Mouse (Mus musculus) lung, embryonic 16.5 days (tissue): Measurements from ENCODE around the gene Actn4. TPM values are rescaled to one million over a fixed set of nuclear protein-coding genes. Genes with fewer than 3 reads are reported as not detected.

Experiments used
- ATAC-seq: fragments of 200-750 bp; cut with Nextera tagmentation; 2 replicates; pipeline ENCODE4 v1.8.0; 2017; ENCODE audit warnings: low read depth, mild to moderate bottlenecking, moderate library complexity
- H3K27ac ChIP-seq: fragments of 300-500 bp; sonication (generic); 2 replicates; pipeline ENCODE4 v1.5.1; 2014; ENCODE audit warnings: mild to moderate bottlenecking, control low read depth, low read length
- H3K27me3 ChIP-seq: fragments of 300-500 bp; sonication (generic); 2 replicates; pipeline ENCODE4 v1.6.1; 2014; ENCODE audit warnings: low read depth, low read length, mixed read lengths; ENCODE audit not compliant: control insufficient read depth, insufficient read depth
- H3K36me3 ChIP-seq: fragments of 300-500 bp; sonication (generic); 2 replicates; pipeline ENCODE4 v1.6.1; 2014; ENCODE audit warnings: low read length; ENCODE audit not compliant: control insufficient read depth, insufficient read depth
- H3K4me1 ChIP-seq: fragments of 300-500 bp; sonication (generic); replicated peaks from 2 replicates; pipeline ENCODE4 v1.6.1; 2014; ENCODE audit warnings: low read length, mixed read lengths; ENCODE audit not compliant: control insufficient read depth, insufficient read depth
- H3K4me2 ChIP-seq: fragments of 300-500 bp; sonication (generic); 2 replicates; pipeline ENCODE4 v1.6.1; 2014; ENCODE audit warnings: low read depth, low read length, control low read depth
- H3K4me3 ChIP-seq: fragments of 300-500 bp; sonication (generic); 2 replicates; pipeline ENCODE4 v1.5.1; 2014; ENCODE audit warnings: mild to moderate bottlenecking, low read length, control low read depth
- H3K9ac ChIP-seq: fragments of 300-500 bp; sonication (generic); 2 replicates; pipeline ENCODE4 v1.6.1; 2014; ENCODE audit warnings: low read length, control low read depth
- H3K9me3 ChIP-seq: fragments of 300-500 bp; sonication (generic); 2 replicates; pipeline ENCODE4 v1.6.1; 2016; ENCODE audit warnings: low read length; ENCODE audit not compliant: control insufficient read depth
- WGBS: fragments of 180-500 bp; shearing (Covaris S2); extraction: QIAGEN DNeasy Blood & Tissue Kit; methylation state at CpG from one replicate; pipeline ENCODE4 v1.1.7; 2014; 5-methylcytosine and 5-hydroxymethylcytosine counted together
- polyA plus RNA-seq: library from polyadenylated mRNA; unstranded; fragments of >200 nt; fragmentation: Nextera tagmentation; extraction: Ambion mirVana; gene quantifications from 2 replicates; pipeline ENCODE4 v1.2.1, GENCODE M21; 2015

Actn4 gene
- polyA plus RNA-seq, 1 experiment from 2014 or later = 313 TPM

DNA sequence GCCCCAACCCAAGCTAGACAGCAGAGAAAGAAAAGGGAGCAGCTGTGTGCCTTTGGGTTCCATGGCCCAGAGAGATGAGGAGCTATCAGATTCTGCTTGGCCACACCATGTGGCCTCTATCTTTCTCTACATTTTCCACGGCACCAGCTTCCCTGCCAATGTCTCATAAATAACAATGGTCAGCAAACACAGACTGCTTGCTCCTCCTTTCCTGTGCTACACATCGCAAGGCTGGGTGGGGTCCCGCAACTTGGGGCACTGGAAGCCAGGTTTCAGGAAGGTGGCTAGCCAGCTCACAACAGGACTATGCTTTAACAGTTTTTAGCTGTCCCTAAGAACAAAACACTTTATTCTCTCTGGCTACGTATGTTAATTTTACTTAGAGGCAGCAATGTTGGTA, 25.4 kb downstream of the Actn4 start:
- Histone ChIP-seq H3K27me3 (no peaks in the 10 kb centered on the region), H3K36me3 (no peaks in the 10 kb centered on the region), H3K4me2 (no peak overlapping the region), H3K4me3 (no peak overlapping the region), H3K9ac (peak overlapping the region; percentile 5; the same call in 1 of the 2 replicates), H3K27ac (peak overlapping the region; percentile 43), H3K4me1 (peaks cover 62% of the 10 kb centered on the region), H3K9me3 (no peaks in the 10 kb centered on the region)
- peak; percentile 13; the same call in 1 of the 2 replicates for ATAC-seq
- WGBS = 55% methylated on average over 4 of the region's 4 CpGs

DNA sequence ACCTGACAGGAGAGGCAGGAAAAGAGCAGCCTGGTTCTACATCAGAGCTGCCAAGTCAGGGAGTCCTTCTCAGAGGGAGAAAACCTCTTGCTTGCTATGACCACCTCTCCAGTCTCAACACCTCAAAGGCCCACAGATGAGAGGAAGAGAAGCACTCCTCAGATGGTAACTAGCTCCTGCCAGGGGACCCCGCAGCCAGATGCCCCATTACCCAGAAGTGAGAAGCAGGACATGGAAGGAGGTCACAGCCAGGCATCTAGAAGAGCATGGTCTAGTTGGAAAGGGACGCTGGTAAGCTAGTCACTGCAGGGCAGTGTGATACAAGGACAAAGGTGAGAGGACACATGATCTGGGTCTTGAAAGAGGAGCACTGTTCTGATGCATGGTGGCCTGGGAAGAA, 28.3 kb downstream of the Actn4 start:
- no peaks in the 10 kb centered on the region for H3K36me3 ChIP-seq
- WGBS = 94% methylated on average over 2 of the region's 2 CpGs
- no peak overlapping the region for H3K27ac ChIP-seq
- H3K9ac ChIP-seq = no peak overlapping the region
- no peak for ATAC-seq
- H3K4me2 ChIP-seq = no peak overlapping the region
- peaks cover 62% of the 10 kb centered on the region for H3K4me1 ChIP-seq
- no peaks in the 10 kb centered on the region for H3K27me3 ChIP-seq
- H3K4me3 ChIP-seq = no peak overlapping the region
- H3K9me3 ChIP-seq = no peaks in the 10 kb centered on the region

DNA sequence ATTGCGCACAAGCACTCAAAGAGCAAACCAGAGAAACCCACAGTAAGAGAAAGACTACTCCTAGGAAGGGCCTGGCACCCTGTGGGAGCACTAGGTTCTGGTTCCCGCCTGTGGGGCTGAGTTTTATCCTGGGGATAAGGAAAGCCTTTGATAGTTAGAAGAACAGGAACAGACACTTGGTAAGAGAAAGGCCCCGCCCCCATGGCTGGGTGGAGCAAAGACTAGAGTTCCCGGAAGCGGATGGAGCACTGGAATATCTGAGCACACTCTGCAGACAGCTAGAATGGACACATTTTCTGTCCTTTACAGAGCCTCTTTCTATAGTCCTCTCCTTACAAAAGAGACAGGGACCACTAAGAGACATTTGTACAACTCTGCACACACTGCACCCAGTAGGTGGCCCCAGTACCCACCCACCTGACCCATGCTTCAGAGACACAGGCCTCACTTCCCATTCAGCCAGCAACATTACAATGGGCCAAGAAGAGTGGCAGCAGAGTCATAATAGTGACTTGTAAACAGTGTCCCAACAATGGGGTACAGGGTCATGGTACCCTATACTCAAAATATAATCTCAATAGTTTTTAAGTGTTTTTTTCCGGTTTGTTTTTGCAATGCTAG, 29.6 kb downstream of the Actn4 start:
- ATAC-seq = peak; percentile 11; the same call in 1 of the 2 replicates
- peaks cover 57% of the 10 kb centered on the region for H3K4me1 ChIP-seq
- peak overlapping the region; percentile 4; the same call in 1 of the 2 replicates for H3K27ac ChIP-seq

DNA sequence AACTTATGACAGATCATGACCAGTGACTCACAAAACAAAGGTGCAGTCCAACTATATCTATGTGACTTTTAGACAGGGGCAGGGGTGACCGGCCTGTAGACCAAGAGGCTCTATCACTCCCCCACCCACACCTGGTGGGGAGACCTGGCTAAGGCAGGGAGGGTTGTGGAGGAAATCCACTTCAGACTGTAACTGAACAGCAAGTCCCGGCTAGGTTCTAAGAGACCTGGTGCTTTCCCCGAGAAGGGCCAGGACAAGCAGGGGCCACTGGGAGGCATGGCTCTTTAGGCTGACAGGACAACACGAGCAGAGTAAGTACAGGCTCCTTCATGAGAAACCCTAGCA, 30.5 kb downstream of the Actn4 start:
- H3K4me1 ChIP-seq = peaks cover 48% of the 10 kb centered on the region
- no peaks in the 10 kb centered on the region for H3K27me3 ChIP-seq

More for the DNA sequence above, 29.6 kb downstream of the Actn4 start:
- 60% methylated on average over 6 of the region's 6 CpGs for WGBS
- no peaks in the 10 kb centered on the region for H3K36me3 ChIP-seq
- no peak overlapping the region for H3K9ac ChIP-seq
- H3K4me2 ChIP-seq = no peak overlapping the region
- H3K27me3 ChIP-seq = no peaks in the 10 kb centered on the region
- no peak overlapping the region for H3K4me3 ChIP-seq
- H3K9me3 ChIP-seq = no peaks in the 10 kb centered on the region

DNA sequence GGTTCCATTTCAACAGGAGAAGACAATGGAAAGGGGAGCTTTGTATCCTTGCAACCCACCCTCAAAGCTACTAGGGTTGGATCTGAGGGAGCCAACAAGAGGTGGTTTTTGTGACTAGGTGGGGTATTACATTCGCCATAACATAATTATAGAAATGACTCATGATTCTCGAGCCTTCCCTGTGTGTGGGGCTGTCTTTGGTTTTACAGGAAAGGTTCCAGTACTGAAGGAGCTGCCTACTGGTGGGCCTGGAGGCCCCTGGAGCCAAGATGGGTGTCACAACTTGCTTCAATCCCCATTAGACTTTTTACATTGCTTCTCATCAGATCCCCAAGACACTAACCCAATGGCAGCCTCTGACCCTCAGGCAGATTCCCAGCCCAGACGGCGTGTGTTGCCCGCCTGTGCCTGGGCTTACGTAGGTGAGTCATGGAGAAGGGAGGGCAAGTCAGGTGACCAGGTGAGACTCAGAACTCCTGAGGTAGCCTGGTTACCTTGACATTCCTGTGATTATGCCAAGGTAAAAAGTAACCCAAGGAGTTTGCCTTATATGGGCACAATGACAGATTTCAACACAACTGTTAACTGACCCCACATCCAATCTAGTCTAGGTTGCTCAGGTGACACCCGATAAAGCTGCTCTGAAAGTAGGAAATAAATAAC, 31.0 kb downstream of the Actn4 start:
- no peak overlapping the region for H3K4me2 ChIP-seq
- H3K9me3 ChIP-seq = no peaks in the 10 kb centered on the region
- WGBS = 54% methylated on average over 7 of the region's 7 CpGs
- peak; percentile 77 for ATAC-seq
- peak overlapping the region; percentile 80 for H3K27ac ChIP-seq
- no peaks in the 10 kb centered on the region for H3K27me3 ChIP-seq
- no peaks in the 10 kb centered on the region for H3K36me3 ChIP-seq
- no peak overlapping the region for H3K4me3 ChIP-seq
- H3K4me1 ChIP-seq = peaks cover 45% of the 10 kb centered on the region
- no peak overlapping the region; the same call in 1 of the 2 replicates for H3K9ac ChIP-seq

More for the DNA sequence above, 30.5 kb downstream of the Actn4 start:
- Histone ChIP-seq H3K9me3 (no peaks in the 10 kb centered on the region), H3K4me2 (no peak overlapping the region), H3K4me3 (no peak overlapping the region), H3K27ac (peak overlapping the region; percentile 80), H3K9ac (no peak overlapping the region; the same call in 1 of the 2 replicates), H3K36me3 (no peaks in the 10 kb centered on the region)
- 59% methylated on average over 4 of the region's 4 CpGs for WGBS
- peak; percentile 26; the same call in 1 of the 2 replicates for ATAC-seq

DNA sequence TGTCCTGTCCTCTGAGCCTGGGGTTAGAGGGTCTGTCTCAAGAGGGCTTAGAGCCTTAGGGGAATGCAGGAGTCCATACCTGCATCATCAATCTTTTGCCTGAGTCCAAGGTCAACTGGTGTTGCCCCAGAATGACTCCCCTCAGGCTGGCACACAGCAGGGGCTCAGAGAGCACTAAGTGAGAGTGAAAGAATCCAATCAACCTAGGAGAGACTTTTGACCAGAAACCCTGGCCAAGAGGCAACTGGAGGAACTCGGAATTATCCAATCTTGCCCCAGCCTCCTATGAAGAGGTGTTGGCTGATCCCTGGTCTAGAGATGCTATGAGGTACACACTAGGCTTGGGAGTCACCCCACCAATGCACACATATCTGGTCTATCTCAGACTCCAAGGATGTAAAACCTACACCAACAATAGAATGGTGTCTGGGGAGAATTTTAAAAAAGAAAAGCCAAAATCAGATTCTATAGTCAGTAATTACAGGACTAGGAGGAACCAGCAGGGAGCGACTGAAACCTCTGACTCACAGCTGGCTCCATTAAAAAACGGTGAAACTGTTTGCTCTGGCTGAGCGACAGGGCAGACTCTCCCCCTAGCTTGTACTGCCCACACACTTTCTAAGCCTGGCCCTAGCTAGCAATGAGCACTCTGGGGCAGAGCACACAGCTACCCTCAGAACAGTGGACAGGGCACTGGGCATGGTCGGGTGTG, 31.7 kb downstream of the Actn4 start:
- Histone ChIP-seq H3K4me3 (no peak overlapping the region), H3K9ac (no peak overlapping the region; the same call in 1 of the 2 replicates), H3K9me3 (no peaks in the 10 kb centered on the region), H3K4me1 (peaks cover 48% of the 10 kb centered on the region), H3K27me3 (no peaks in the 10 kb centered on the region), H3K36me3 (no peaks in the 10 kb centered on the region), H3K27ac (peak overlapping the region; percentile 68), H3K4me2 (no peak overlapping the region)
- 0 out of 2 replicates have a peak, but pooled peaks have one; percentile 26 for ATAC-seq
- 35% methylated on average over 5 of the region's 5 CpGs for WGBS

DNA sequence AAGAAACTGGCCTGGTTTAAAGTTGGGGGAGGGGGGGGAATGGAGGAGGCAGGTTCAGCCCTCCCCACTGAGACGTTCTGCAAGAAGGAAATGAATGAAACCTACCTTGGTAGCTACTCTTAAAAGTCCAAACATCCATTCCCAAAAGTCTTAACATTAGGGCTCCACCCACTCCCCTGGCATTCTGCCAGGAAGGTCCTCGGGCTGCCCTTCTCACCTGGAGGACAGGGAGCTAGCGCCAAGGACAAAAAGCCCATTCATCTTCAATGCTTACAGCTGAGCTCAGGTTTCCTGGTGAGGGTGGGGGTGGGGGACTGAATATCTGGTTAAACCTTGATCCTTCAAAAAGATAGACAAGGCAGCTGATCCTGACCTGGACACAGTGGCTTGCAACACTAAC, 32.8 kb downstream of the Actn4 start:
- Histone ChIP-seq H3K4me3 (no peak overlapping the region), H3K4me2 (no peak overlapping the region), H3K4me1 (peaks cover 56% of the 10 kb centered on the region), H3K36me3 (no peaks in the 10 kb centered on the region), H3K27ac (peak overlapping the region; percentile 68), H3K9ac (no peak overlapping the region), H3K27me3 (no peaks in the 10 kb centered on the region), H3K9me3 (no peaks in the 10 kb centered on the region)
- ATAC-seq = peak; percentile 37
- WGBS = 20% methylated on average over 3 of the region's 3 CpGs

DNA sequence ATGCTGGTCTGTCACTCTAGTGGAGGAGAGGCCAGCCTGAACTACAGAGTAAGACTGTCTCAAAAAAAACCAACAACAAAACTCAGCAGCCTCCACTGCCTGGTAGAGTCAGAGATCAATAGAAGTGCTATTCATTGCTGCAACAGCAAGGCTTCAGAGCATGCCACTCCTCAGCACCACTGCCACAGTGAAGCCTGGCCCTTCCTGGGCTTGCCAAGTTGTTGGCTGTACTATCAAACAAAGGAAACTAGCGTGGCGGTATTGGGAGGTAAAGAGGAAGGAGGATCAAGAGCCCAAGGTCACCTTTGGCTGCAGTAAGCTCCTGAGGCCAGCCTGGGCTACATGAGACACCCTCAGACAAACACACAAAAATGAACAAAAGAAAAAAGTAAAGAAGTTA, 36.0 kb downstream of the Actn4 start:
- Histone ChIP-seq H3K4me1 (peaks cover 67% of the 10 kb centered on the region), H3K9me3 (no peaks in the 10 kb centered on the region), H3K27ac (peak overlapping the region; percentile 89), H3K4me2 (no peak overlapping the region), H3K27me3 (no peaks in the 10 kb centered on the region; the same call in 1 of the 2 replicates), H3K9ac (peak overlapping the region; percentile 36; the same call in 1 of the 2 replicates), H3K36me3 (no peaks in the 10 kb centered on the region), H3K4me3 (no peak overlapping the region)
- 45% methylated on average over 2 of the region's 2 CpGs for WGBS
- ATAC-seq = no peak

DNA sequence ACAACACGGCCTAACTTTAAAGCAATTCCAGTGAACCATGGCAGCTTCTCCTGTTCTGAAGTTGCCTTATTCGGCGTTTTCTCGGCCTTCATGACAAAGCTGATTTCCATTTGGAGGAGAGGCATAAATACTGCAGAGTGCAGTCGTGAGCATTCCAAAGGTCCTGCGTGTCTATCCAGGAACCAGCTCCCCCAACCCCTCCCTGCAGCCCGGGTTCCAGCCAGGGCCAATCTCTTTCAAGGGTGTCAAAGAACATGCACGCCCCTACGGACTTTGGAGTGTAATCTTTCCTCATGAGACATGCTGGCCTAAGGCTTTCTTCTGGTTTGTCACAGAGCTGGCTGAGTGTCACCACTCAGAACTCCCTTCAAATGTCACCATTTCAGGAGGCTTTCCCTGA, 36.8 kb downstream of the Actn4 start:
- Histone ChIP-seq H3K9me3 (no peaks in the 10 kb centered on the region), H3K4me3 (no peak overlapping the region), H3K36me3 (no peaks in the 10 kb centered on the region), H3K4me1 (peaks cover 61% of the 10 kb centered on the region), H3K27me3 (no peaks in the 10 kb centered on the region; the same call in 1 of the 2 replicates), H3K4me2 (no peak overlapping the region), H3K27ac (peak overlapping the region; percentile 89), H3K9ac (peak overlapping the region; percentile 34)
- WGBS = 16% methylated on average over 9 of the region's 9 CpGs
- ATAC-seq = peak; percentile 79
